Mouse (Mus musculus) gastrocnemius, postnatal 4 days (tissue): ENCODE results near the gene E4f1. TPM values are rescaled to one million over a fixed set of nuclear protein-coding genes. Genes with fewer than 3 reads are reported as not detected.

Experiments used
- DNase-seq, 2 experiments: peaks; one replicate each; pipeline ENCODE4 v3.0.0; 2021 to 2022; ENCODE audit warnings: low spot score in 2 of 2, mixed read lengths in 2 of 2
- long read RNA-seq, 2 experiments: library from polyadenylated mRNA; stranded (forward); transcript quantifications; one replicate each; pipeline ENCODE4 v2.0.0; 2021
- total RNA-seq, 2 experiments: library from RNA; stranded (reverse); gene quantifications; 2 replicates each; pipeline ENCODE4 v1.2.3; 2021

E4f1 gene
- 10 to 100 TPM; 18.0 to 20.7 TPM for total RNA-seq
- long read RNA-seq, experiment 1, partial matches to known transcripts, result 1 of 15 reads
- long read RNA-seq, experiment 1, other reads (novel, unspliced or antisense), result 13 of 15 reads
- long read RNA-seq, experiment 2, partial matches to known transcripts, result 3 of 27 reads
- long read RNA-seq, experiment 2, other reads (novel, unspliced or antisense), result 21 of 27 reads

GRCm38 (mm10) chr17:24469910-24470602 lies at the start of gene E4f1, which contains the start of gene Pgp:
TSS of gene E4f1 (minus strand) at chr17:24470313.
TSS of gene Pgp (plus strand) at chr17:24470392.
- peak; percentile 97 to 99 for DNase-seq

GRCm38 (mm10) chr17:24514270-24515257 lies 44.5 kb upstream of the E4f1 start:
- no peak for DNase-seq

- DNase-seq, result no peak
Observed at GRCm38 (mm10) chr17:24513609-24514008, 43.5 kb upstream of the E4f1 start.

GRCm38 (mm10) chr17:24507806-24508460 lies 37.8 kb upstream of the E4f1 start:
- DNase-seq, result no peak

- DNase-seq, result no peak
Observed at GRCm38 (mm10) chr17:24507129-24507664, 37.1 kb upstream of the E4f1 start.

- DNase-seq, result no peak
Observed at GRCm38 (mm10) chr17:24506332-24507070, 36.4 kb upstream of the E4f1 start.

- no peak for DNase-seq
Observed at GRCm38 (mm10) chr17:24505286-24505955, 35.3 kb upstream of the E4f1 start.

- no peak for DNase-seq
Observed at GRCm38 (mm10) chr17:24504085-24504484, 34.0 kb upstream of the E4f1 start.

GRCm38 (mm10) chr17:24502208-24502607 lies 32.1 kb upstream of the E4f1 start:
- no peak for DNase-seq

- DNase-seq, result no peak
Observed at GRCm38 (mm10) chr17:24496026-24496425, 25.9 kb upstream of the E4f1 start.

GRCm38 (mm10) chr17:24495443-24495842 lies 25.3 kb upstream of the E4f1 start:
- no peak for DNase-seq

- DNase-seq, result peak in 1 of 2 experiments; percentile 63
Observed at GRCm38 (mm10) chr17:24494627-24495335, 24.7 kb upstream of the E4f1 start.

GRCm38 (mm10) chr17:24490399-24490798 lies 20.3 kb upstream of the E4f1 start:
- no peak for DNase-seq

GRCm38 (mm10) chr17:24489265-24490030 lies 19.3 kb upstream of the E4f1 start:
- no peak for DNase-seq

- DNase-seq, result peak in 1 of 2 experiments; percentile 40
Observed at GRCm38 (mm10) chr17:24488662-24489264, 18.6 kb upstream of the E4f1 start.

GRCm38 (mm10) chr17:24488186-24488661 lies 18.1 kb upstream of the E4f1 start, which contains the start of gene Caskin1:
TSS of gene Caskin1 (plus strand) at chr17:24488601.
- no peak for DNase-seq

- peak in 1 of 2 experiments; percentile 37 for DNase-seq
Observed at GRCm38 (mm10) chr17:24485090-24485860, 15.2 kb upstream of the E4f1 start.
